Mouse (Mus musculus): Measurements from ENCODE around the gene Mast4.

DNA sequence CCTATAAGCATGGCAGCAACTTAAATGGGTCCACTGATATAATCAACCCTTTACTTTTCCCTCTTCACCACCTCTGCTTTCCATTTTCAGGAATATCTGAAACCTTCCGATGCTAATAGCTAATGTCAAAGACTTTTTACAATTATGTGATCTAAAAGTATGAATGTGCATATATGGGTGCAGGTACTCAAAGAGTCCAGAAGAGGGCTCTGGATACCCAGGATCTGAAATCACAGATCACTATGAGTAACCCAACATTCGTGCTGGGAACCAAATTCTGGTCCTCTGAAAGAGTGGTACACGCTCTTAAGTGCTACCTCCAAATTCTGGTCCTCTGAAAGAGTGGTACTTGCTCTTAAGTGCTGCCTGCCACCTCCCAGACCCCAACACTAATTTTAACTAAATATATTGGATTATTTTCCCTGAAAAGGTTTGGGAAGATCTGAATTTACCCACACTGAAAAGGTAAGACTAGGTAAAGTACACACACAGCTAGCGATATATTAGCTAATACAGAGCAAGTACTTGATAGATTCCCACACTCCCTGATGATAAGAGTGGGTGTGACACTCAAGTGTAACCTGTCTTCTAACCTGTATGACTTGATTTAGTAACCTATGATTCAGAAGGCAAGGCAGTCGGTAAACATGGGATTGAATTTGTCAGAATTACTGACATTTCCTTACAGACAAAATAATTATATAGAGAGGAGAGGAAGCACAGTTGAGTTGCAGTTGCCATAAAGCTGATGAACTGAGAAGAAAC lies 424.5 kb downstream of the Mast4 start:
- TF ChIP-seq CTCF (IDR thresholded peaks at IDR 0.05; ENCODE audit: low read depth), result peak; percentile 22
- no peak for TF ChIP-seq EP300 (IDR thresholded peaks at IDR 0.05; ENCODE audit: low read depth)
